Comparison of ENCODE assay signal across 8 mouse cellular contexts in the genomic region with DNA sequence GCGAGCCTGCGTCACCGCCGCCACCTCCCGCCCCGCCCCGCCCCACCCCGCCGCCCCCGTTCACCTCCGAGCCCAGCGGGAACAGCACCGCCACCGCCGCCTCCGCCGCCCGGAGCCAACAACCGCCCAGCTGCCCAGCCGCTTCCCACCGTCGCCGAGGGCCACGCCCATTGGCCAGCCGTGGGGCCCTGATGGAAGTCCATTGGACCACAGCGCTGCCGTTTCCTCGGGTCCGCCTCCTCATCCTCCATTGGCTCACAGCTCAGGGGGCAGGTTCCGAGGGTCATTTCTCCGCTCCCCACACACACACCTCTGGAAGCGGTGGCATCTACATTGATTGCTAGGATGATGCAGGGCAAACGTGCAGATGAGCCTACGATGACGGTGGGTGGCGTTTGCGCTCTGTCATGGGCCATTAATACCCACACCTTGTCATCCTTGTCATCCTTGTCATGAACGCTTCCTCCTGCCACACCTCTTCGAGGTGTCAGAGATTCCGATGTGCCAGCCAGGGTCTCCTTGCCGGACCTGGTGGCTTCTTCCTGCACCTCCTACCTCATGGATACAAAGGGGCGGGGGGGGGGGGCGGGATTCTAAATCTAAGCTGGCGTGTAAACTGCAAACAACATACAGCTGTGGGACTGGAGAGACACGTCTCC. TPM values are rescaled to one million over a fixed set of nuclear protein-coding genes. Genes with fewer than 3 reads are reported as not detected.
A peak's percentile ranks its signal among the peaks of the same experiment; 100 is the strongest.
DNase-seq lines count a peak whose midpoint lies in the region; ATAC-seq and TF ChIP-seq lines count a peak whose summit lies in the region.

TSS of gene Trafd1 (minus strand) at position 172 of the 659 bp plus-strand sequence.

- H3K4me2 ChIP-seq in forebrain, embryonic 16.5 days (ENCODE audit: low read length), result peak within 1 kb of the TSS; percentile 70
- H3K4me2 ChIP-seq in lung, embryonic 15.5 days, result peak within 1 kb of the TSS; percentile 77

- intact Hi-C loops in heart, postnatal 36 days (cut with DNase I), result no loop called here

- in situ Hi-C loops in ES-E14 (cut with MboI; ENCODE audit: low sequenced_read_pairs in 2 of 2, unreplicated experiment in 2 of 2), result loop anchor here in 1 of 2 experiments (10.0 kb wide), 1 partner anchor 171 kb away; no protein-coding TSS in a partner anchor

- no peaks in the 10 kb centered on the region for H3K27me3 ChIP-seq in forebrain, embryonic 16.5 days (replicated peaks; ENCODE audit: control insufficient read depth, insufficient read depth, low read length)
- no peaks in the 10 kb centered on the region for H3K27me3 ChIP-seq in lung, embryonic 15.5 days

- peaks cover 0 to 4% of the 10 kb centered on the region in 2 experiments; a peak in 1 of 4 replicates for H3K4me1 ChIP-seq in ES-E14 (ENCODE audit: control insufficient read depth in 2 of 2, insufficient read depth in 2 of 2, low read length in 2 of 2, poor library complexity in 1 of 2)
- peaks cover 25% of the 10 kb centered on the region for H3K4me1 ChIP-seq in forebrain, embryonic 16.5 days (replicated peaks; ENCODE audit: control insufficient read depth, insufficient read depth, low read length)
- H3K4me1 ChIP-seq in lung, embryonic 15.5 days, result peaks cover 31% of the 10 kb centered on the region

- peak; percentile 80 for DNase-seq in ES-E14 (ENCODE audit: low read depth, low spot score)
- peak; percentile 95 for DNase-seq in cerebellum, adult 11-12 months
- peak; percentile 94 for DNase-seq in heart, postnatal 36 days
- DNase-seq in layer of hippocampus, adult 8-10 months (ENCODE audit: low spot score in 2 of 2), result peak; percentile 92 to 93
- DNase-seq in ovary, adult 18-20 months (ENCODE audit: low spot score), result peak; percentile 95
- DNase-seq in thymus, postnatal 0 days (ENCODE audit: low spot score), result peak; percentile 90

- H3K36me3 ChIP-seq in ES-E14 (ENCODE audit: control insufficient read depth, insufficient read depth, low read length, poor library complexity, severe bottlenecking), result no peaks in the 10 kb centered on the region
- peaks cover 7% of the 10 kb centered on the region for H3K36me3 ChIP-seq in forebrain, embryonic 16.5 days (ENCODE audit: control insufficient read depth, insufficient read depth)
- H3K36me3 ChIP-seq in lung, embryonic 15.5 days, result peaks cover 11% of the 10 kb centered on the region

- H3K9me3 ChIP-seq in ES-E14 (ENCODE audit: control insufficient read depth, insufficient read depth, low read depth, low read length), result no peaks in the 10 kb centered on the region
- no peaks in the 10 kb centered on the region for H3K9me3 ChIP-seq in forebrain, embryonic 16.5 days (ENCODE audit: control insufficient read depth, low read length)
- no peaks in the 10 kb centered on the region for H3K9me3 ChIP-seq in lung, embryonic 15.5 days

- ATAC-seq in forebrain, embryonic 16.5 days, result peak; percentile 96
- peak; percentile 95 for ATAC-seq in lung, embryonic 15.5 days (ENCODE audit: borderline replicate concordance, extremely low read depth, low FRiP score, low TSS enrichment)

- no peak within 1 kb of the TSS for H3K27ac ChIP-seq in ES-E14 (ENCODE audit: insufficient read depth, low read depth, low read length, poor library complexity, severe bottlenecking)
- H3K27ac ChIP-seq in forebrain, embryonic 16.5 days (ENCODE audit: low read length), result peak within 1 kb of the TSS; percentile 80
- peak within 1 kb of the TSS; percentile 90 for H3K27ac ChIP-seq in lung, embryonic 15.5 days

- WGBS in forebrain, embryonic 16.5 days, result under 1% methylated on average over 29 of the region's 45 CpGs
- WGBS in lung, embryonic 15.5 days, result under 1% methylated on average over 31 of the region's 45 CpGs

- peak within 1 kb of the TSS; percentile 73 to 78 for H3K4me3 ChIP-seq in ES-E14 (ENCODE audit: insufficient read depth in 1 of 2, low read depth in 1 of 2, low read length in 2 of 2, poor library complexity in 1 of 2, severe bottlenecking in 1 of 2)
- peak within 1 kb of the TSS; percentile 86 for H3K4me3 ChIP-seq in forebrain, embryonic 16.5 days (replicated peaks; ENCODE audit: low read length)
- H3K4me3 ChIP-seq in lung, embryonic 15.5 days, result peak within 1 kb of the TSS; percentile 78

- peak within 1 kb of the TSS; percentile 76 for H3K9ac ChIP-seq in ES-E14 (ENCODE audit: insufficient read depth, low read depth, low read length, poor library complexity, severe bottlenecking)
- H3K9ac ChIP-seq in forebrain, embryonic 16.5 days (replicated peaks; ENCODE audit: low read depth, low read length), result peak within 1 kb of the TSS; percentile 79
- peak within 1 kb of the TSS; percentile 82 for H3K9ac ChIP-seq in lung, embryonic 15.5 days

TF ChIP-seq in ES-E14, 5 proteins besides CTCF, POLR2A, EP300 and RAD21:
- TF ChIP-seq ZC3H11A (IDR thresholded peaks at IDR 0.05; ENCODE audit: borderline replicate concordance, low read depth, low read length) (no peak), ZNF384 (IDR thresholded peaks at IDR 0.05; ENCODE audit: low read depth, low read length) (no peak), CHD2 (IDR thresholded peaks at IDR 0.05; ENCODE audit: low read depth, low read length) (peak; percentile 27; the same call in 1 of the 2 replicates), HCFC1 (IDR thresholded peaks at IDR 0.05; ENCODE audit: borderline replicate concordance, insufficient read depth, low read length) (no peak), MAFK (IDR thresholded peaks at IDR 0.05; ENCODE audit: insufficient read depth, low read depth, low read length) (no peak)

RNA-seq across cellular contexts. Expression of gene Trafd1, which starts in this region (rescaled TPM):
- 13.8 and 15.6 TPM in 2 replicates for total RNA-seq in ES-E14 (2012; rRNA removed)
- 146 and 149 TPM in 2 replicates for polyA plus RNA-seq in forebrain, embryonic 16.5 days (2015; fragmentation: Nextera tagmentation; extraction: Ambion mirVana)
- total RNA-seq in heart, postnatal 36 days (2021), result 10 to 100 TPM; 60.7 to 65.0 TPM
- total RNA-seq in layer of hippocampus, adult 8-10 months (2022), result 10 to 100 TPM; 71.6 to 88.3 (median 78.0) TPM
- 75.3 and 77.6 TPM in 2 replicates for polyA plus RNA-seq in lung, embryonic 15.5 days (2015; fragmentation: Nextera tagmentation; extraction: Ambion mirVana)
- 87.5 and 90.5 TPM in 2 replicates for polyA plus RNA-seq in thymus, postnatal 0 days (2015; fragmentation: Nextera tagmentation; extraction: Ambion mirVana)
